Mouse (Mus musculus): ENCODE data around the gene Sirt6. TPM values are rescaled to one million over a fixed set of nuclear protein-coding genes. Genes with fewer than 3 reads are reported as not detected.

Sirt6 gene
- polyA plus RNA-seq, 1 experiment from 2014 or later: 42.1 TPM

DNA sequence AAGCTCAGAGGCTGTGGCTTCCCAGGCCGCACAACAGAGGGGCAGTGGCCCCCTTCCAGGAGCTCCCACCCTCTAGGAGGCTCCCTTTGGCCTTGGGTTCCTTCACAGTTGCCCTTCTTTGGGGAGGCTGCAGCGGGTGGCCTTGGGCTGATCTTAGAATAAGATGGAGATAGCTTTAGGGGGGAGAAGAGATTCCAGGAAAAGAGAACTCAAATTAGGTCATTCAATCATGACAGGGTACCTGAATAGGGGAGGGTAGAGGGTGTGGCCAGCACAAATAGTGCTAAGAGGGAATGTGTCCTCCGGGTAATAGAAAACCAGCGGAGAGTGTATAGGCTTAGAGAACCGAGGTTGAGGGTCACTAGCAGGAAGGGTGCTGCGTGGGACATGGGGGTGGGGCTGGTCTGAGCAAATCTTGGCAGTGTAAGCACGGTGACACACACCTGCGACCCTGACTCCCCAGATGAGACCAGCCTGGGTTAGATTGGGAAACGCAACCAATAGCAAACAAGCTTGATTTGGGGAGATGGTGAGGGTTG, 55.4 kb downstream of the Sirt6 start:
- DNase-seq (ENCODE audit: low spot score): no peak
- H3K9me3 ChIP-seq (ENCODE audit: control insufficient read depth, low read length): no peaks in the 10 kb centered on the region
- H3K9ac ChIP-seq: no peak overlapping the region
- peaks cover 52% of the 10 kb centered on the region for H3K4me1 ChIP-seq (replicated peaks; ENCODE audit: control insufficient read depth, insufficient read depth, low read length)
- peak overlapping the region; percentile 63 for H3K4me2 ChIP-seq (replicated peaks)
- 3% methylated on average over 9 of the region's 9 CpGs for WGBS
- H3K27me3 ChIP-seq (ENCODE audit: control insufficient read depth, insufficient read depth, low read length): peaks cover 53% of the 10 kb centered on the region
- H3K27ac ChIP-seq: no peak overlapping the region
- 0 out of 2 replicates have a peak, but pooled peaks cover 5% of the 10 kb centered on the region for H3K36me3 ChIP-seq (replicated peaks; ENCODE audit: control insufficient read depth, insufficient read depth)
- 0 out of 2 replicates have a peak overlapping the region, but pooled peaks have one; percentile 7 for H3K4me3 ChIP-seq (replicated peaks; ENCODE audit: low read length)
- ATAC-seq (ENCODE audit: low FRiP score): no peak

Other genes with a start within 250 kb of the Sirt6 start
- gene Fzr1, start 249.3 kb downstream of the Sirt6 start, polyA plus RNA-seq (2014; fragmentation: Nextera tagmentation; extraction: Ambion mirVana): 119 and 125 TPM in 2 replicates
- gene Dohh, start 243.4 kb downstream of the Sirt6 start, polyA plus RNA-seq (2014; fragmentation: Nextera tagmentation; extraction: Ambion mirVana): 68.9 TPM in 2 replicates
- gene Gm48551, start 243.3 kb downstream of the Sirt6 start, polyA plus RNA-seq (2014; fragmentation: Nextera tagmentation; extraction: Ambion mirVana): 5.5 and 5.7 TPM in 2 replicates
- 1.9 and 2.2 TPM in 2 replicates for gene Gm48552, start 238.8 kb downstream of the Sirt6 start, polyA plus RNA-seq (2014; fragmentation: Nextera tagmentation; extraction: Ambion mirVana)
- 0.84 and 1.3 TPM in 2 replicates for gene Smim24, start 234.7 kb downstream of the Sirt6 start, polyA plus RNA-seq (2014; fragmentation: Nextera tagmentation; extraction: Ambion mirVana)
- 17.3 and 25.8 TPM in 2 replicates for gene Nfic, start 172.2 kb downstream of the Sirt6 start, polyA plus RNA-seq (2014; fragmentation: Nextera tagmentation; extraction: Ambion mirVana)
- gene Celf5, start 145.1 kb downstream of the Sirt6 start, polyA plus RNA-seq (2014; fragmentation: Nextera tagmentation; extraction: Ambion mirVana): 46.6 and 55.9 TPM in 2 replicates
- 53.8 and 59.0 TPM in 2 replicates for gene Ncln, start 131.4 kb downstream of the Sirt6 start, polyA plus RNA-seq (2014; fragmentation: Nextera tagmentation; extraction: Ambion mirVana)
- gene S1pr4, start 127.7 kb downstream of the Sirt6 start, polyA plus RNA-seq (2014; fragmentation: Nextera tagmentation; extraction: Ambion mirVana): 0.70 and 0.81 TPM in 2 replicates
- 1.1 and 1.2 TPM in 2 replicates for gene Gna15, start 103.6 kb downstream of the Sirt6 start, polyA plus RNA-seq (2014; fragmentation: Nextera tagmentation; extraction: Ambion mirVana)
- 87.5 and 95.5 TPM in 2 replicates for gene Gna11, start 82.6 kb downstream of the Sirt6 start, polyA plus RNA-seq (2014; fragmentation: Nextera tagmentation; extraction: Ambion mirVana)
- 524 and 550 TPM in 2 replicates for gene Aes, start 68.3 kb downstream of the Sirt6 start, polyA plus RNA-seq (2014; fragmentation: Nextera tagmentation; extraction: Ambion mirVana)
- 24.5 and 29.7 TPM in 2 replicates for gene Tle2, start 53.2 kb downstream of the Sirt6 start, polyA plus RNA-seq (2014; fragmentation: Nextera tagmentation; extraction: Ambion mirVana)
- gene Tle6, start 26.7 kb downstream of the Sirt6 start, polyA plus RNA-seq (2014; fragmentation: Nextera tagmentation; extraction: Ambion mirVana): 4.2 and 4.8 TPM in 2 replicates
- 0.90 and 1.1 TPM in 2 replicates for gene BC025920, start 21.5 kb downstream of the Sirt6 start, polyA plus RNA-seq (2014; fragmentation: Nextera tagmentation; extraction: Ambion mirVana)
- gene Ankrd24, start 743 bp upstream of the Sirt6 start, polyA plus RNA-seq (2014; fragmentation: Nextera tagmentation; extraction: Ambion mirVana): 11.8 and 12.6 TPM in 2 replicates
- 6.5 and 6.9 TPM in 2 replicates for gene Gm10778, start 21.3 kb upstream of the Sirt6 start, polyA plus RNA-seq (2014; fragmentation: Nextera tagmentation; extraction: Ambion mirVana)
- 19.2 and 20.5 TPM in 2 replicates for gene Zfp433, start 77.0 kb upstream of the Sirt6 start, polyA plus RNA-seq (2014; fragmentation: Nextera tagmentation; extraction: Ambion mirVana)
- 18.8 and 21.9 TPM in 2 replicates for gene Gm3055, start 143.4 kb upstream of the Sirt6 start, polyA plus RNA-seq (2014; fragmentation: Nextera tagmentation; extraction: Ambion mirVana)
- 3.5 and 4.0 TPM in 2 replicates for gene Gm4767, start 184.4 kb upstream of the Sirt6 start, polyA plus RNA-seq (2014; fragmentation: Nextera tagmentation; extraction: Ambion mirVana)
- gene Gm32687, start 236.1 kb upstream of the Sirt6 start, polyA plus RNA-seq (2014; fragmentation: Nextera tagmentation; extraction: Ambion mirVana): 13.0 and 13.6 TPM in 2 replicates